Mouse (Mus musculus): ENCODE measurements at regions not wholly inside any gene's neighbourhood (a gene's known extent, or its start where the extent isn't known, plus 50 kb on each side); places are given as distances from the start of the nearest gene placed in this dataset.

- DNase-seq (ENCODE audit: low spot score) = no peak
- Histone ChIP-seq H3K9me3 (ENCODE audit: control insufficient read depth, low read length) (no peaks in the 10 kb centered on the region), H3K4me3 (ENCODE audit: low read depth, low read length) (no peak overlapping the region), H3K27ac (ENCODE audit: low read depth, low read length) (no peak overlapping the region), H3K4me1 (ENCODE audit: control insufficient read depth, insufficient read depth, low read length) (no peaks in the 10 kb centered on the region), H3K36me3 (ENCODE audit: control insufficient read depth, insufficient read depth, low read length) (no peaks in the 10 kb centered on the region), H3K27me3 (ENCODE audit: control insufficient read depth, insufficient read depth, low read length) (no peaks in the 10 kb centered on the region), H3K9ac (ENCODE audit: low read length) (no peak overlapping the region), H3K4me2 (ENCODE audit: low read depth) (no peak overlapping the region)
- no peak for ATAC-seq (ENCODE audit: insufficient read depth, low FRiP score, low TSS enrichment)
- WGBS = 51% methylated on average over 7 of the region's 7 CpGs
Measured at GRCm38 (mm10) chr7:137930200-137930599, 467.3 kb downstream of the Tcerg1l start.

- Histone ChIP-seq H3K36me3 (ENCODE audit: control insufficient read depth, insufficient read depth, low read length) (no peaks in the 10 kb centered on the region), H3K4me3 (ENCODE audit: low read depth, low read length) (no peak overlapping the region), H3K27ac (ENCODE audit: low read depth, low read length) (no peak overlapping the region), H3K4me2 (ENCODE audit: low read depth) (no peak overlapping the region), H3K4me1 (ENCODE audit: control insufficient read depth, insufficient read depth, low read length) (no peaks in the 10 kb centered on the region), H3K27me3 (ENCODE audit: control insufficient read depth, insufficient read depth, low read length) (no peaks in the 10 kb centered on the region), H3K9me3 (ENCODE audit: control insufficient read depth, low read length) (no peaks in the 10 kb centered on the region), H3K9ac (ENCODE audit: low read length) (no peak overlapping the region)
- ATAC-seq (ENCODE audit: insufficient read depth, low FRiP score, low TSS enrichment) (no peak), DNase-seq (ENCODE audit: low spot score) (no peak)
- WGBS = 46% methylated on average over 3 of the region's 3 CpGs
Measured at GRCm38 (mm10) chr7:137935896-137936295, 461.6 kb downstream of the Tcerg1l start.

- no peak overlapping the region for H3K4me2 ChIP-seq (ENCODE audit: low read depth)
- no peaks in the 10 kb centered on the region for H3K9me3 ChIP-seq (ENCODE audit: control insufficient read depth, low read length)
- no peaks in the 10 kb centered on the region for H3K27me3 ChIP-seq (ENCODE audit: control insufficient read depth, insufficient read depth, low read length)
- H3K9ac ChIP-seq (ENCODE audit: low read length) = no peak overlapping the region
- DNase-seq (ENCODE audit: low spot score) (no peak), ATAC-seq (ENCODE audit: insufficient read depth, low FRiP score, low TSS enrichment) (no peak)
- H3K4me3 ChIP-seq (ENCODE audit: low read depth, low read length) = no peak overlapping the region
- no peaks in the 10 kb centered on the region for H3K36me3 ChIP-seq (ENCODE audit: control insufficient read depth, insufficient read depth, low read length)
- WGBS = 74% methylated on average over 8 of the region's 8 CpGs
- no peak overlapping the region for H3K27ac ChIP-seq (ENCODE audit: low read depth, low read length)
- no peaks in the 10 kb centered on the region for H3K4me1 ChIP-seq (ENCODE audit: control insufficient read depth, insufficient read depth, low read length)
Measured at GRCm38 (mm10) chr7:137939116-137939515, 458.4 kb downstream of the Tcerg1l start.

GRCm38 (mm10) chr7:137940084-137940483 is 457.4 kb downstream of the Tcerg1l start:
- Histone ChIP-seq H3K9me3 (ENCODE audit: control insufficient read depth, low read length) (no peaks in the 10 kb centered on the region), H3K36me3 (ENCODE audit: control insufficient read depth, insufficient read depth, low read length) (no peaks in the 10 kb centered on the region), H3K27ac (ENCODE audit: low read depth, low read length) (no peak overlapping the region), H3K27me3 (ENCODE audit: control insufficient read depth, insufficient read depth, low read length) (no peaks in the 10 kb centered on the region), H3K9ac (ENCODE audit: low read length) (no peak overlapping the region), H3K4me2 (ENCODE audit: low read depth) (no peak overlapping the region), H3K4me3 (ENCODE audit: low read depth, low read length) (no peak overlapping the region), H3K4me1 (ENCODE audit: control insufficient read depth, insufficient read depth, low read length) (no peaks in the 10 kb centered on the region)
- no peak for DNase-seq (ENCODE audit: low spot score)
- 54% methylated on average over 5 of the region's 5 CpGs for WGBS
- ATAC-seq (ENCODE audit: insufficient read depth, low FRiP score, low TSS enrichment) = no peak

- peaks cover 3% of the 10 kb centered on the region; the same call in 1 of the 2 replicates for H3K4me1 ChIP-seq (ENCODE audit: control insufficient read depth, insufficient read depth, low read length)
- no peaks in the 10 kb centered on the region for H3K27me3 ChIP-seq (ENCODE audit: control insufficient read depth, insufficient read depth, low read length)
- ATAC-seq (ENCODE audit: insufficient read depth, low FRiP score, low TSS enrichment) (no peak), DNase-seq (ENCODE audit: low spot score) (peak; percentile 38)
- no peak overlapping the region for H3K9ac ChIP-seq (ENCODE audit: low read length)
- H3K4me2 ChIP-seq (ENCODE audit: low read depth) = no peak overlapping the region
- WGBS = 96% methylated on average over 2 of the region's 2 CpGs
- H3K36me3 ChIP-seq (ENCODE audit: control insufficient read depth, insufficient read depth, low read length) = no peaks in the 10 kb centered on the region
- no peak overlapping the region for H3K27ac ChIP-seq (ENCODE audit: low read depth, low read length)
- H3K9me3 ChIP-seq (ENCODE audit: control insufficient read depth, low read length) = no peaks in the 10 kb centered on the region
- no peak overlapping the region for H3K4me3 ChIP-seq (ENCODE audit: low read depth, low read length)
Measured at GRCm38 (mm10) chr7:137944991-137945390, 452.5 kb downstream of the Tcerg1l start.

GRCm38 (mm10) chr7:137947424-137947823 is 450.1 kb downstream of the Tcerg1l start:
- H3K9me3 ChIP-seq (ENCODE audit: control insufficient read depth, low read length) = no peaks in the 10 kb centered on the region
- DNase-seq (ENCODE audit: low spot score) (no peak), ATAC-seq (ENCODE audit: insufficient read depth, low FRiP score, low TSS enrichment) (no peak)
- no peaks in the 10 kb centered on the region for H3K27me3 ChIP-seq (ENCODE audit: control insufficient read depth, insufficient read depth, low read length)
- H3K4me3 ChIP-seq (ENCODE audit: low read depth, low read length) = no peak overlapping the region
- H3K4me1 ChIP-seq (ENCODE audit: control insufficient read depth, insufficient read depth, low read length) = peaks cover 3% of the 10 kb centered on the region; the same call in 1 of the 2 replicates
- 15% methylated on average over 5 of the region's 5 CpGs for WGBS
- no peak overlapping the region for H3K9ac ChIP-seq (ENCODE audit: low read length)
- no peaks in the 10 kb centered on the region for H3K36me3 ChIP-seq (ENCODE audit: control insufficient read depth, insufficient read depth, low read length)
- H3K27ac ChIP-seq (ENCODE audit: low read depth, low read length) = no peak overlapping the region
- H3K4me2 ChIP-seq (ENCODE audit: low read depth) = no peak overlapping the region

- DNase-seq (ENCODE audit: low spot score) = no peak
- H3K27ac ChIP-seq (ENCODE audit: low read depth, low read length) = no peak overlapping the region
- 73% methylated on average over 5 of the region's 5 CpGs for WGBS
- H3K4me1 ChIP-seq (ENCODE audit: control insufficient read depth, insufficient read depth, low read length) = no peaks in the 10 kb centered on the region
- H3K36me3 ChIP-seq (ENCODE audit: control insufficient read depth, insufficient read depth, low read length) = no peaks in the 10 kb centered on the region
- no peak overlapping the region for H3K4me3 ChIP-seq (ENCODE audit: low read depth, low read length)
- no peak overlapping the region for H3K4me2 ChIP-seq (ENCODE audit: low read depth)
- H3K27me3 ChIP-seq (ENCODE audit: control insufficient read depth, insufficient read depth, low read length) = no peaks in the 10 kb centered on the region
- no peak for ATAC-seq (ENCODE audit: insufficient read depth, low FRiP score, low TSS enrichment)
- H3K9ac ChIP-seq (ENCODE audit: low read length) = no peak overlapping the region
- no peaks in the 10 kb centered on the region for H3K9me3 ChIP-seq (ENCODE audit: control insufficient read depth, low read length)
Measured at GRCm38 (mm10) chr7:137957354-137957753, 440.2 kb downstream of the Tcerg1l start.

GRCm38 (mm10) chr7:137957848-137958247 is 439.7 kb downstream of the Tcerg1l start:
- Histone ChIP-seq H3K4me3 (ENCODE audit: low read depth, low read length) (no peak overlapping the region), H3K9ac (ENCODE audit: low read length) (no peak overlapping the region), H3K36me3 (ENCODE audit: control insufficient read depth, insufficient read depth, low read length) (no peaks in the 10 kb centered on the region), H3K27ac (ENCODE audit: low read depth, low read length) (no peak overlapping the region), H3K27me3 (ENCODE audit: control insufficient read depth, insufficient read depth, low read length) (no peaks in the 10 kb centered on the region), H3K4me2 (ENCODE audit: low read depth) (no peak overlapping the region), H3K9me3 (ENCODE audit: control insufficient read depth, low read length) (no peaks in the 10 kb centered on the region), H3K4me1 (ENCODE audit: control insufficient read depth, insufficient read depth, low read length) (no peaks in the 10 kb centered on the region)
- ATAC-seq (ENCODE audit: insufficient read depth, low FRiP score, low TSS enrichment) (no peak), DNase-seq (ENCODE audit: low spot score) (no peak)
- 76% methylated on average over 5 of the region's 5 CpGs for WGBS

GRCm38 (mm10) chr7:137963470-137964095 is 433.9 kb downstream of the Tcerg1l start:
- Histone ChIP-seq H3K9me3 (ENCODE audit: control insufficient read depth, low read length) (no peaks in the 10 kb centered on the region), H3K4me3 (ENCODE audit: low read depth, low read length) (no peak overlapping the region), H3K4me1 (ENCODE audit: control insufficient read depth, insufficient read depth, low read length) (no peaks in the 10 kb centered on the region), H3K36me3 (ENCODE audit: control insufficient read depth, insufficient read depth, low read length) (no peaks in the 10 kb centered on the region), H3K27me3 (ENCODE audit: control insufficient read depth, insufficient read depth, low read length) (no peaks in the 10 kb centered on the region), H3K27ac (ENCODE audit: low read depth, low read length) (no peak overlapping the region), H3K4me2 (ENCODE audit: low read depth) (no peak overlapping the region), H3K9ac (ENCODE audit: low read length) (no peak overlapping the region)
- ATAC-seq (ENCODE audit: insufficient read depth, low FRiP score, low TSS enrichment) = no peak
- WGBS = 41% methylated on average over 3 of the region's 3 CpGs
- no peak for DNase-seq (ENCODE audit: low spot score)
